Mouse (Mus musculus): Measurements from ENCODE around the gene Hoxd11. TPM values are rescaled to one million over a fixed set of nuclear protein-coding genes. Genes with fewer than 3 reads are reported as not detected.

The Hoxd11 gene
- polyA plus RNA-seq, 1 experiment from 2014 or later = not detected

DNA sequence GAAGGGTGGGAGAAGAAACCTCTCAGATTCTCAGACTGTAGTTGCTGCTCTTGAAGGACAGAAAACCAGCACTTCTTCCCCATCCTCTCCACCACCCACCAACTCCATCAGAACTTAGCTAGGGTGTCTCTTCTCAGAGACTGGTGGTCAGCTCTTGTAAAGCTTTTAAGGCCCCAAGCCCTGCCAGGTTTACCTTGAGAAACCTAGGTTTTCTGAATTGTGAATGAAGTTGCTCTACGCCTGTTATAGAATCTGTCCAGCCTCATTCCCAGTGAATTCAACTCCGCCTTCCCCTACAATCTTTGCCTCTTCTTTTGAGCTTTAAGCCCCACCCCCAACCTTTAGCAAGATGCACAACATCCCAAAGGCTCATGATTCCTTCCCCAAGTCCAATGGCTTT, 2.3 kb upstream of the Hoxd11 start:
- no peaks in the 10 kb centered on the region for H3K9me3 ChIP-seq (replicated peaks)
- H3K27ac ChIP-seq = no peak overlapping the region
- H3K4me1 ChIP-seq = peaks cover 8% of the 10 kb centered on the region; the same call in 1 of the 2 replicates
- H3K9ac ChIP-seq = no peak overlapping the region
- no peaks in the 10 kb centered on the region for H3K36me3 ChIP-seq
- 15% methylated on average over 2 of the region's 2 CpGs for WGBS (ENCODE audit: insufficient replicate concordance)
- no peak for ATAC-seq
- peaks cover 100% of the 10 kb centered on the region for H3K27me3 ChIP-seq (replicated peaks)
- no peak overlapping the region for H3K4me2 ChIP-seq
- no peak overlapping the region for H3K4me3 ChIP-seq

DNA sequence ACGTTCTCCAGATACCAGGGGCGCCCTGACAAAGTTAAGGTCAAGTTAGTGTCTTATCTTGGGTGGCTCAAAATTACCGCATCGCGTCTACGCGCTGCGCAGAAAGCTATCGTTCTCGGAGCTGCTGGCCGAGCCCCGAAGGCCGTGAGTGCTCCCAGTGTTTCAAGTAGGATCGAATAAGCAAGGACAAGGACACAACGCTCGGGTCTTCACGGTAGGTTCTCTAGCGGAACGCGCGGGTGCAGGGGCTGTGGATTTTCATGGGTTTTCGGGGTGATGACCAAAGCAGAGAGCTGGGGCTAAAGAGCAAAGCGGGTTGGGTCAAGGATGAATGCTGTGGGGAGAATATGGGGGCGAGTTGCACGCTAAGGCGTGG, 227 bp downstream of the Hoxd11 start:
- H3K36me3 ChIP-seq = no peaks in the 10 kb centered on the region
- ATAC-seq = no peak
- H3K4me2 ChIP-seq = no peak overlapping the region
- H3K9ac ChIP-seq = no peak overlapping the region
- H3K27me3 ChIP-seq (replicated peaks) = peaks cover 100% of the 10 kb centered on the region
- no peak overlapping the region for H3K27ac ChIP-seq
- no peaks in the 10 kb centered on the region for H3K9me3 ChIP-seq (replicated peaks)
- H3K4me3 ChIP-seq = no peak overlapping the region
- H3K4me1 ChIP-seq = peaks cover 13% of the 10 kb centered on the region
- 1% methylated on average over 26 of the region's 26 CpGs for WGBS (ENCODE audit: insufficient replicate concordance)

DNA sequence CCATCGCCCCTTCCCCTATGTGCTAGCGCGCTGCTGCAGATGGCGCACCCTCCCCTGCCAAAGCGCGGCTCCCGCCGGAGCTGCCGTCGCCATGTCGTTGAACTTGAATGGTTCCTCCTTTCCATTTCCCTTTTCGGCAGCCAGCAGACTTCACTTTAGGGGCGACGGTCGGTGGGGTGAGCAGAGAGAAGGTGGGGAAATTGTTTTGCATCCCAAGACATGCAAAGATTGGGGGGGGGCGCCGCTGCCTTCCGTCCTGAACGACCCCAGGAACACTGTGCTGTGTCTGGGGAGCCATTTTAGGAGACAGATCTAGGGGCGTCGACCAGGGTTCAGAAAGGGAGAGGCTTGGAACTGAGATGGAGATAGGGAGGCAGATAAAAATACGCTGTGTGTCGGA, 623 bp downstream of the Hoxd11 start:
- under 1% methylated on average over 23 of the region's 23 CpGs for WGBS (ENCODE audit: insufficient replicate concordance)
- no peaks in the 10 kb centered on the region for H3K9me3 ChIP-seq (replicated peaks)
- H3K4me2 ChIP-seq = no peak overlapping the region
- no peak overlapping the region for H3K27ac ChIP-seq
- peaks cover 100% of the 10 kb centered on the region for H3K27me3 ChIP-seq (replicated peaks)
- H3K9ac ChIP-seq = no peak overlapping the region
- H3K4me1 ChIP-seq = peaks cover 13% of the 10 kb centered on the region
- no peak overlapping the region for H3K4me3 ChIP-seq
- H3K36me3 ChIP-seq = no peaks in the 10 kb centered on the region
- ATAC-seq = no peak

DNA sequence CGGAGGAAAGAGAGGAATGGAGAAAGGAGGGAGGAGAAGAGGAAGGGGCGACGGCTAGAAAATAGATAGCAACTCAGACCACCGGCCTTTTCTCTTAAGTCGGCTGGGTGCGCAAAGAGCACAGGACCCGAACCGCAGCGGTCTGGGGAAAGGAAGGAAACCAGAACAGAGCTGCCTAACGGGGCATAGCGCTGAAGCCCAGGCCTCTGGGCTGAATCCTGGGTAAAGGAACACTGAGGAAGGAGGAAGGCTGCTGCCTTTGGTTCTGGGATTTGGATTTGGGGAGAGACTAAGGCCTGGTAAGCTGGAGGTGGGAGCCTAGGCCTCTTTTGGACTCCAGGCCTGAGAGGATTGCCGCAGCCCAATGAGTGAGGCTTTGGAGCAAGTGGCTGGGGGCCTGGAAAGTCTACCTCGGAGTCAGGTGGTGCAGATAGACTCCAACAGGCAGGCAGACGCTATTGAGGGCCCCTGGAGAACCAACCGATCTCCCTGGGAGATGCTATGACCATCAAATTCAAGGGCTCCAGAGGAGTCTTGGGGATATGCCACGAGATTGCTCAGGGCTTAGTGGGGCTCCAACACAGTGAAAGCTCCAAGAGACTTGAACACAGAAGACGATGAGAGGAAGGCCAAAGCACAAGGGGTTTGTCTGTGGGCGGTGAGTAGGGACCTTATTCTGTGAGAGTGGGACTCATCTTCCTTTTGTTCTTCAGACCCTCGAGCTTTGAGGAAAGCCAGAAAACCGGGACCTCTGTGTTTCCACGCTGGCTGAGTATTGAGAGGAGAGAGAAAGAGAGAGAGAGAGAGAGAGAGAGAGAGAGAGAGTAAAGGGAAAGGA, 1.4 kb downstream of the Hoxd11 start:
- Histone ChIP-seq H3K4me1 (peaks cover 13% of the 10 kb centered on the region), H3K27me3 (replicated peaks) (peaks cover 99% of the 10 kb centered on the region), H3K9me3 (replicated peaks) (no peaks in the 10 kb centered on the region), H3K4me3 (no peak overlapping the region), H3K27ac (no peak overlapping the region), H3K36me3 (no peaks in the 10 kb centered on the region), H3K4me2 (no peak overlapping the region), H3K9ac (no peak overlapping the region)
- 3% methylated on average over 21 of the region's 21 CpGs for WGBS (ENCODE audit: insufficient replicate concordance)
- ATAC-seq = no peak

DNA sequence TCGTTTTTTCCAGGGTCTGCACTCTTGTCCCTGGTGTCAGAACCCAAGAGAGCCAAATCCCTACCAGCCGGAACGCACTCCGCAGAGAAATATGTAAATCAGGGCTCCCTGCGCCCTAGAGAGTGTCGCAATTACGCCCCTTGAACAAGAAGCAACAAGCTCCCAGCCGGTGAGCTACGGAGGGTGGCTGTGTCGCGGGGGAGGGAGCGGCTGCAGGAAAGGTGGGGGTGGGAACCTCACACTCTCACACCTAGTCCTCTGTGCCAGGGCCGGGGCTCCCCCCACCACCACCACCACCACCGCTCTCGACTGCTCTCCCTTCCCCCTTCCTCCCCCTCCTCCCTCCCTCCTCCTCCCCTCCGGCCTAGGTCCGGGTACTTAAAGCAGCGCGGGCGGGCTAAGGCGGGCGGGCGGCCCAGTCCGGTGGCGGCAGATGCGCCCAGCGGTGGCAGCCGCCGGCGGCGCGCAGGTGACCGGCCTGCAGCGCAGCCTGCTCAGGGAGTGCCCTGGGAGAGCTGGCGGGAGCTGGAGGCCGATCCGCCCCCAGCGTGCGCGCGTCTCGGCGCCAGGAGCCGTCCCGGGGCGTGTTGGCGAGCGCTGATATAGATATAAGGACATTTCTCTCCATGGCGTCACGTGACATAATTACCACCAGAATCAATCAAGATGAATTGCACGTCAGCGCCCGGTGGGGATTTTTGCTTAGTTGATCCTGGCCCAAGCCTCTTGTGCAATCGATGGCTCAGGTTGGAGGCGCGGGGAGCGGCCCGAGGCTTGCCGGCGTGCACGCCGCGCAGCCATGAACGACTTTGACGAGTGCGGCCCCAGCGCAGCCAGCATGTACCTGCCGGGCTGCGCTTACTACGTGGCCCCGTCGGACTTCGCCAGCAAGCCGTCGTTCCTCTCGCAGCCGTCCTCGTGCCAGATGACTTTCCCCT, 2.5 kb downstream of the Hoxd11 start:
- no peaks in the 10 kb centered on the region for H3K9me3 ChIP-seq (replicated peaks)

DNA sequence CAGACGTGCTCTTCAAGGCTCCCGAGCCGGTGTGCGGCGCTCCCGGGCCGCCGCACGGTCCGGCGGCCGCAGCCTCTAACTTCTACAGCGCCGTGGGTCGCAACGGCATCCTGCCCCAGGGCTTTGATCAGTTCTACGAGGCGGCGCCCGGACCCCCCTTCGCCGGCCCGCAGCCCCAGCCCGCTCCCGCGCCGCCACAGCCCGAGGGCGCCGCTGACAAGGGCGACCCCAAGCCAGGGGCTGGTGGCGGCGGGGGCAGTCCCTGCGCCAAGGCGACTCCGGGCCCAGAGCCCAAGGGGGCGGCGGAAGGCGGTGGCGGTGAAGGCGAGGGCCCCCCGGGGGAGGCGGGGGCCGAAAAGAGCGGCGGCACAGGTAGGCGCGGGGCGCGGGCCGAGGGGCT, 3.4 kb downstream of the Hoxd11 start:
- H3K36me3 ChIP-seq = no peaks in the 10 kb centered on the region
- peak overlapping the region; percentile 18; the same call in 1 of the 2 replicates for H3K4me2 ChIP-seq
- H3K4me1 ChIP-seq = peaks cover 13% of the 10 kb centered on the region
- 0 out of 2 replicates have a peak overlapping the region, but pooled peaks have one; percentile 19 for H3K4me3 ChIP-seq
- H3K9ac ChIP-seq = no peak overlapping the region
- no peaks in the 10 kb centered on the region for H3K9me3 ChIP-seq (replicated peaks)
- H3K27ac ChIP-seq = no peak overlapping the region
- H3K27me3 ChIP-seq (replicated peaks) = peaks cover 96% of the 10 kb centered on the region
- 3% methylated on average over 40 of the region's 51 CpGs for WGBS (ENCODE audit: insufficient replicate concordance)
- no peak for ATAC-seq

More for the DNA sequence above, 2.5 kb downstream of the Hoxd11 start:
- Histone ChIP-seq H3K4me3 (peak overlapping the region; percentile 19), H3K36me3 (no peaks in the 10 kb centered on the region), H3K27ac (no peak overlapping the region), H3K27me3 (replicated peaks) (peaks cover 96% of the 10 kb centered on the region), H3K4me2 (peak overlapping the region; percentile 24; the same call in 1 of the 2 replicates), H3K9ac (no peak overlapping the region), H3K4me1 (peaks cover 13% of the 10 kb centered on the region)
- WGBS (ENCODE audit: insufficient replicate concordance) = 2% methylated on average over 72 of the region's 78 CpGs
- ATAC-seq = no peak

DNA sequence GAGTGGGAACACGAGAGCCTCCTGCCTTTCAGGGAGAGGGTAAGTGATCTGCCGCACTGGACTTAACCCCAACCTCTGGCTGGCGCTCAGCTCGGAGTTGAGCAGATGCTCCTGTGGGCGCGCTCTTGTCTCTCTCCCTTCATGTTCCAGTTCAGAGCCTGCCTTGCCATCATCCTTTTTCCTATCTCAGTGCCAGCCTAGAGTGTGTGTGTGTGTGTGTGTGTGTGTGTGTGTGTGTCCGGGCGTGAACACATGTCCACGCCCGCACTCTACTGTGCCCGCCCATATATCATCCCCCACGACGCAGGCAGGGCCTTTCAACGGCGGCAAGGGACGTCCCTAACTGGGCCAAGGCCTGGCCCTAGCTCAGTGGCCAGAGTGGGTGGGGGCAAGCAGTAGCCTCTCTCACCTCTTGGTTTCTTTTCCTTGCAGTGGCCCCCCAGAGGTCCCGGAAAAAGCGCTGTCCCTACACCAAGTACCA, 4.2 kb downstream of the Hoxd11 start:
- Histone ChIP-seq H3K4me2 (no peak overlapping the region), H3K27ac (no peak overlapping the region), H3K9me3 (replicated peaks) (no peaks in the 10 kb centered on the region), H3K4me3 (no peak overlapping the region), H3K27me3 (replicated peaks) (peaks cover 96% of the 10 kb centered on the region), H3K36me3 (no peaks in the 10 kb centered on the region), H3K9ac (no peak overlapping the region), H3K4me1 (peaks cover 13% of the 10 kb centered on the region)
- no peak for ATAC-seq
- WGBS (ENCODE audit: insufficient replicate concordance) = 4% methylated on average over 18 of the region's 18 CpGs

DNA sequence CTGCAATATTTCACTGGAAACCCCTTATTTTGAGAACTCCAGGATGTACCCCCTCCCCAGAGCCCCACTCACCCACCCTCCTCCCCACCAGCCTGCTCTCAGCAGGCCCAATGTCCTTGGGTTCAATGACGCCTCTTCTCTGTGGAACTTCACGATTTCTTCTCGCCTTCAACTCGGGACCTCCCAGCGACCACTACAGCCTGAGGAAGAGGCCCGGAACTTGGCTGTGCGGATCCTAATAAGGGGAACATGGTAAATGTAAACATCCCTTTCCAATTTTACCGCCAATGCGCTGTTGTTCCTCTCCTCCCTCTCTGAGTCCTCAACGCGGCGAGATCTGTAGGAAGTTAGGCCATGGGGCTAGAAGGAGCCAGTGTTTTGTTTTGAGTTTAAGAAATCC, 4.7 kb downstream of the Hoxd11 start:
- no peak for ATAC-seq
- H3K27me3 ChIP-seq (replicated peaks) = peaks cover 96% of the 10 kb centered on the region
- H3K9ac ChIP-seq = no peak overlapping the region

DNA sequence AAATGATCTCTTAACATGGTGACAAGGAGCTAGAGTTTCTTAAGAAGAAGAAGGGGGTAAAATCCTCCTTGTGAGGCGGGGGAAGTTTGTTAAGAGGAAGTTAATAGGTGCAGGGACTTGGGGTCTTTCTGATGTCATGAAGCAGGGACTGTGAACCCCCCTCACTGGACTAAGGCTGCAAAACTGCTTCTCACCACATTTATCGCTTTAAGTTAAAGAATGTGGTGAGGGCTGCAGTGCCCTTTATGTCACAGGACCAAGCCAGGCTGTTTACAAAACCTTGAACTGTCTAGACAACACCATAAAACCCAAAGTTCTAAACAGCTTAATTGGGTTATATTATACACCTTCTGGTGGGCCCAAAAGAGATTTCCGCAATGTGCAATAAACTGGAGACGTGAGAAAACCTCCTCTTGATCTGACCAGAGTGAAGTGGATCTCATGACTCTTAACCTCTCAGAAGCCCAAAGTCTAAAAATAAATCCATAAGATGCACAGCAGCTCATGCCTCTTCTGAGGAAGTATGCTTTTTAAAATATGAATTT, 5.8 kb downstream of the Hoxd11 start:
- ATAC-seq = no peak
- Histone ChIP-seq H3K27me3 (replicated peaks) (peaks cover 96% of the 10 kb centered on the region), H3K27ac (no peak overlapping the region), H3K36me3 (no peaks in the 10 kb centered on the region), H3K4me3 (no peak overlapping the region), H3K4me2 (no peak overlapping the region), H3K4me1 (peaks cover 13% of the 10 kb centered on the region), H3K9ac (no peak overlapping the region), H3K9me3 (replicated peaks) (no peaks in the 10 kb centered on the region)
- 11% methylated on average over 4 of the region's 4 CpGs for WGBS (ENCODE audit: insufficient replicate concordance)

More for the DNA sequence above, 4.7 kb downstream of the Hoxd11 start:
- H3K36me3 ChIP-seq = no peaks in the 10 kb centered on the region
- no peak overlapping the region for H3K4me2 ChIP-seq
- no peak overlapping the region for H3K4me3 ChIP-seq
- H3K27ac ChIP-seq = no peak overlapping the region
- WGBS (ENCODE audit: insufficient replicate concordance) = 1% methylated on average over 12 of the region's 12 CpGs
- H3K4me1 ChIP-seq = peaks cover 13% of the 10 kb centered on the region
- no peaks in the 10 kb centered on the region for H3K9me3 ChIP-seq (replicated peaks)

DNA sequence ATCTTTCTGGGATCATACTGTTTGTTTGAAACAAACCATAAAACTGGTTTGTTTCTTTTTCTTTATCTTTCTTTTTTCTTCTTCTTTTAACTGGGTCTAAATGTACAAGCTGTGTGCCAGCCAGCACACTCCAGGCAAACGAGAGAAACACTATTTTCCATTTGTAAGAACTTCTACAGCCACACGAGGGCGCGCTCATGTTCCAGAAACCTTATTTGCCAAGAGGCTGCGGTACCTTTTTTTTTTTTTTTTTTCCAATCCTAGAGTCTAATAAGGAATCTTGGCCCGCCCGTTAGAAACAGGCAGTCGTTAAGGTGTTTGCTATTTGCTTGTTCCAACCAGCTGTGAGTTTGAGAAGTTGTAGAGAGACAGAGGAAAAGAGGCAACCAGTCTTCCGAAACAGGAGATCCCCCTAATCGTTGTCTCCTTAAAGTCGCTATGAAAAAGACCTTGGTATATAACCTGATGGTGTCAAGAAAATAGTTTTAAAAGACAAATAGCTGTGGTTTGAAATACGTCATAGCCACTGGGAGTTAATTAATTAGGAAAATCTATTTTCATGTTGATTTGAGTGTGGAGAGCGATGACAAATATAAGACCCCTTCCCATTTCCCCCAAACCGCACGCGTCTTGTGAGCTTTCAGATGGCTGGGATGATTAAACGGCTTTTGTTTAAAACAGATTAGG, 7.1 kb downstream of the Hoxd11 start:
- Histone ChIP-seq H3K27ac (no peak overlapping the region), H3K4me2 (no peak overlapping the region), H3K36me3 (no peaks in the 10 kb centered on the region), H3K27me3 (replicated peaks) (peaks cover 94% of the 10 kb centered on the region), H3K4me1 (peaks cover 13% of the 10 kb centered on the region), H3K9ac (no peak overlapping the region), H3K9me3 (replicated peaks) (no peaks in the 10 kb centered on the region), H3K4me3 (no peak overlapping the region)
- WGBS (ENCODE audit: insufficient replicate concordance) = 7% methylated on average over 17 of the region's 17 CpGs
- ATAC-seq = no peak

DNA sequence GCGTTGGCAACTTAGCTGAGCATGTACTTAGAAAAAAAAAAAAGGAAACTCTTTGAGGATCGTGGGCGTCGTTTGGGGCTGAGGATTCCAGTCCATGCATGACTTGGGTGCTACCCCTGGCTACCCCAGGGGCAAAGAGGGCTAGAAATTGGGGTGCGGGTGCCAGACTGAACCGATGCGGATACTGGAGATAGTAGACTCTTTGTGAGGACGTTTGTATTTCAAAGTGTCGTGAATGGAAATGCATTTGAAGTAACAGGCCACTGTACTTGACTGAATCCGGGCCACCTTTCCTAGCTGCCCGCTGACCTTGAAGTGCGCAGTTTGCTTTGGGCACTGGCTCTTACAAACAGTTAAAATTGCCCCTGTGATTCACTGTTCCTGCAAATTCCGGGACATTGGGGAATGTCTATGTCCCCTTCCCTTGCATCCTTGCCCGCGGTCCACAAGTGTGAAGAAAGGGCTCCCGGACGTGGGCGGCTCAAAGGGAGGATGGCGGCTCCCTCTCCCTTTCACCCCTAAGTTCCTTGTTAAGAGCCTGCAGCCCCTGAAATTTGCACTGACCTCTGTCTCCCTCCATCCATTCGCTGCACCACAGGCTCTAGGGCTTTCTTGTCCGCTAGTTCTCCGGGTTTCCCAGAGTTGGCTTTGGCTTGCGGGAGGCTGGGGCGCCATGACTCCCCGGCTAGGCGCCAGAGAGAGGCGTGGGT, 7.8 kb downstream of the Hoxd11 start:
- no peak for ATAC-seq
- Histone ChIP-seq H3K36me3 (no peaks in the 10 kb centered on the region), H3K9ac (no peak overlapping the region), H3K4me3 (no peak overlapping the region), H3K4me1 (peaks cover 8% of the 10 kb centered on the region), H3K9me3 (replicated peaks) (no peaks in the 10 kb centered on the region), H3K4me2 (no peak overlapping the region), H3K27me3 (replicated peaks) (peaks cover 94% of the 10 kb centered on the region), H3K27ac (no peak overlapping the region)
- 2% methylated on average over 27 of the region's 27 CpGs for WGBS (ENCODE audit: insufficient replicate concordance)

Data from liver, embryonic 12.5 days (tissue).